Mouse (Mus musculus) olfactory bulb, adult 2 months (tissue): Measurements from ENCODE around the gene Polr3h. TPM values are rescaled to one million over a fixed set of nuclear protein-coding genes. Genes with fewer than 3 reads are reported as not detected.

ENCODE experiments used
- H3K27ac ChIP-seq: fragments of 200-500 bp; 2 replicates; pipeline ENCODE4 v1.5.1; 2012; ENCODE audit warnings: low read depth, low read length; ENCODE audit not compliant: insufficient read depth
- H3K4me1 ChIP-seq: fragments of 200-500 bp; 2 replicates; pipeline ENCODE4 v1.6.1; 2012; ENCODE audit warnings: low read length; ENCODE audit not compliant: control insufficient read depth, insufficient read depth
- H3K4me3 ChIP-seq: fragments of 200-500 bp; 2 replicates; pipeline ENCODE4 v1.5.1; 2012; ENCODE audit warnings: mild to moderate bottlenecking, low read depth, low read length, moderate library complexity; ENCODE audit not compliant: insufficient read depth
- CTCF ChIP-seq: fragments of 200-500 bp; IDR thresholded peaks from 2 replicates; pipeline ENCODE4 v1.5.1; 2012; ENCODE audit warnings: low read depth, mild to moderate bottlenecking, low read length, moderate library complexity; ENCODE audit not compliant: insufficient read depth
- POLR2A ChIP-seq: fragments of 200-500 bp; IDR thresholded peaks from 2 replicates; pipeline ENCODE4 v1.6.1; 2012; ENCODE audit warnings: mild to moderate bottlenecking, low read depth, low read length, moderate library complexity; ENCODE audit not compliant: insufficient read depth
- WGBS: fragments of 180-500 bp; shearing (Covaris S2); methylation state at CpG from one replicate; pipeline ENCODE4 v1.1.7; 2018; 5-methylcytosine and 5-hydroxymethylcytosine counted together
- polyA plus RNA-seq: library from polyadenylated mRNA; stranded (reverse); fragments of >200 nt; gene quantifications from 2 replicates; pipeline ENCODE4 v1.2.4, GENCODE M21; 2012; ENCODE audit warnings: low replicate concordance; ENCODE audit not compliant: missing spikeins, insufficient read depth, insufficient read length

The Polr3h gene
- polyA plus RNA-seq, 1 experiment = not detected

- Histone ChIP-seq H3K4me1 (peaks cover 43% of the 10 kb centered on the region), H3K27ac (peak overlapping the region; percentile 100), H3K4me3 (peak overlapping the region; percentile 98)
- TF ChIP-seq POLR2A (no peak), CTCF (peak; percentile 53; the same call in 1 of the 2 replicates)
- 12% methylated on average over 2 of the region's 2 CpGs for WGBS
Observed at GRCm38 (mm10) chr15:81938246-81938645, 12.2 kb upstream of the Polr3h start.

- TF ChIP-seq POLR2A (peak; percentile 73), CTCF (no peak)
- H3K27ac ChIP-seq = peak overlapping the region; percentile 100
Observed at GRCm38 (mm10) chr15:81937098-81937972, 11.3 kb upstream of the Polr3h start.

GRCm38 (mm10) chr15:81936679-81937078, 10.6 kb upstream of the Polr3h start, which contains the start of gene Csdc2:
TSS of gene Csdc2 (plus strand) at chr15:81936759.
- peak within 1 kb of the TSS; percentile 98 for H3K4me3 ChIP-seq
- peak within 1 kb of the TSS; percentile 100 for H3K27ac ChIP-seq
- TF ChIP-seq POLR2A (peak; percentile 50), CTCF (no peak)
- WGBS = under 1% methylated on average over 12 of the region's 12 CpGs
- peaks cover 43% of the 10 kb centered on the region for H3K4me1 ChIP-seq

More at GRCm38 (mm10) chr15:81937098-81937972, 11.3 kb upstream of the Polr3h start:
- 2% methylated on average over 19 of the region's 19 CpGs for WGBS
- H3K4me1 ChIP-seq = peaks cover 47% of the 10 kb centered on the region
- peak overlapping the region; percentile 98 for H3K4me3 ChIP-seq

GRCm38 (mm10) chr15:81935869-81936637, 10.0 kb upstream of the Polr3h start:
- 26% methylated on average over 7 of the region's 7 CpGs for WGBS
- peak overlapping the region; percentile 100 for H3K27ac ChIP-seq
- peak overlapping the region; percentile 98 for H3K4me3 ChIP-seq
- TF ChIP-seq CTCF (no peak), POLR2A (no peak)
- peaks cover 40% of the 10 kb centered on the region for H3K4me1 ChIP-seq

- 92% methylated on average over 1 of the region's 1 CpGs for WGBS
- TF ChIP-seq CTCF (no peak), POLR2A (no peak)
- no peak overlapping the region for H3K4me3 ChIP-seq
Observed at GRCm38 (mm10) chr15:81933986-81934385, 7.9 kb upstream of the Polr3h start.

GRCm38 (mm10) chr15:81932951-81933470, 7.0 kb upstream of the Polr3h start:
- Histone ChIP-seq H3K4me3 (0 out of 2 replicates have a peak overlapping the region, but pooled peaks have one; percentile 0), H3K27ac (peak overlapping the region; percentile 81), H3K4me1 (peaks cover 25% of the 10 kb centered on the region)
- WGBS = 9% methylated on average over 12 of the region's 12 CpGs
- TF ChIP-seq CTCF (no peak), POLR2A (no peak)

More at GRCm38 (mm10) chr15:81933986-81934385, 7.9 kb upstream of the Polr3h start:
- peaks cover 27% of the 10 kb centered on the region for H3K4me1 ChIP-seq
- H3K27ac ChIP-seq = peak overlapping the region; percentile 28

GRCm38 (mm10) chr15:81928277-81928676, 2.2 kb upstream of the Polr3h start:
- no peak for TF ChIP-seq CTCF
- no peak for TF ChIP-seq POLR2A
- H3K4me3 ChIP-seq = no peak overlapping the region
- peak overlapping the region; percentile 54; the same call in 1 of the 2 replicates for H3K27ac ChIP-seq
- 29% methylated on average over 11 of the region's 11 CpGs for WGBS
- peaks cover 39% of the 10 kb centered on the region for H3K4me1 ChIP-seq

- peaks cover 37% of the 10 kb centered on the region for H3K4me1 ChIP-seq
- WGBS = 23% methylated on average over 4 of the region's 4 CpGs
- no peak overlapping the region for H3K4me3 ChIP-seq
- no peak for TF ChIP-seq POLR2A
- TF ChIP-seq CTCF = no peak
- H3K27ac ChIP-seq = peak overlapping the region; percentile 77
Observed at GRCm38 (mm10) chr15:81927741-81928140, 1.7 kb upstream of the Polr3h start.
